Mouse (Mus musculus) MEL (cell line): ENCODE measurements around the gene Gpx7.

ENCODE experiments used
- CHD2 ChIP-seq: IDR thresholded peaks from 2 replicates; pipeline ENCODE4 v1.6.1; 2011; ENCODE audit warnings: low read length, improper control_type of control experiment
- CTCF ChIP-seq, 3 experiments: IDR thresholded peaks in 2 of 3; conservative IDR thresholded peaks in 1 of 3; 2 replicates each; pipeline ENCODE4 v1.5.1; 2011 to 2012; ENCODE audit warnings: low read length in 3 of 3, low read depth in 2 of 3, mild to moderate bottlenecking in 2 of 3, improper control_type of control experiment in 1 of 3, inconsistent platforms in 1 of 3, mixed read lengths in 1 of 3, moderate library complexity in 1 of 3; ENCODE audit not compliant: control insufficient read depth in 1 of 3, insufficient read depth in 1 of 3, poor library complexity in 1 of 3, severe bottlenecking in 1 of 3
- E2F4 ChIP-seq: IDR thresholded peaks from 2 replicates; pipeline ENCODE4 v1.6.1; 2011; ENCODE audit warnings: low read depth, low read length, improper control_type of control experiment, borderline replicate concordance
- GATA1 ChIP-seq: IDR thresholded peaks from 2 replicates; pipeline ENCODE4 v1.6.1; 2011; ENCODE audit warnings: low read depth, low read length, improper control_type of control experiment
- MAFK ChIP-seq: IDR thresholded peaks from 2 replicates; pipeline ENCODE4 v1.6.1; 2011; ENCODE audit warnings: low read depth, mild to moderate bottlenecking, low read length, improper control_type of control experiment, borderline replicate concordance
- MXI1 ChIP-seq: IDR thresholded peaks from 2 replicates; pipeline ENCODE4 v1.6.1; 2011; ENCODE audit warnings: mild to moderate bottlenecking, low read depth, low read length, improper control_type of control experiment
- NELFE ChIP-seq: IDR thresholded peaks from 2 replicates; pipeline ENCODE4 v1.6.1; 2011; ENCODE audit warnings: low read depth, low read length, improper control_type of control experiment
- SMC3 ChIP-seq: IDR thresholded peaks from 2 replicates; pipeline ENCODE4 v1.6.1; 2011; ENCODE audit warnings: low read depth, low read length, improper control_type of control experiment
- TBP ChIP-seq: IDR thresholded peaks from 2 replicates; pipeline ENCODE4 v1.8.0; 2011; ENCODE audit warnings: low read depth, low read length, improper control_type of control experiment
- ZMIZ1 ChIP-seq: IDR thresholded peaks from 2 replicates; pipeline ENCODE4 v1.6.1; 2012; ENCODE audit warnings: low read depth, mild to moderate bottlenecking, inconsistent platforms, low read length, improper control_type of control experiment, moderate library complexity

- TF ChIP-seq MXI1: no peak
- no peak for TF ChIP-seq CHD2
- TF ChIP-seq CTCF (IDR thresholded peaks at IDR 0.05 in 2 of 3, conservative IDR thresholded peaks at IDR 0.05 in 1 of 3; ENCODE audit: control insufficient read depth in 1 of 3, insufficient read depth in 1 of 3, low read depth in 2 of 3, low read length in 3 of 3, poor library complexity in 1 of 3, severe bottlenecking in 1 of 3): no peak
- TF ChIP-seq TBP: no peak
- TF ChIP-seq SMC3: no peak
- TF ChIP-seq GATA1: no peak
- TF ChIP-seq ZMIZ1: no peak
- no peak for TF ChIP-seq NELFE
- no peak for TF ChIP-seq MAFK
- no peak for TF ChIP-seq E2F4
Measured at GRCm38 (mm10) chr4:108380146-108380545, 26.6 kb downstream of the Gpx7 start.
